In genomic region chr2:121717133-121717532, GRCm38 (mm10) we compare ENCODE assay signal across 16 mouse cellular contexts.
A peak's percentile ranks its signal among the peaks of the same experiment; 100 is the strongest.
DNase-seq lines count a peak whose midpoint lies in the region; ATAC-seq and TF ChIP-seq lines count a peak whose summit lies in the region.
"Had no signal": no experiment of that assay in that cellular context is flagged by ENCODE, and none has a peak within 500 bp of the region (broad histone marks: within the 10 kb centered on the region; RNA-seq: fewer than 3 reads in every experiment).

No protein-coding gene starts in this region.

- peak; percentile 85 for ATAC-seq in common myeloid progenitor, adult 5-6 weeks (replicated peaks; ENCODE audit: low read depth, poor library complexity, severe bottlenecking)
- ATAC-seq in forebrain, postnatal 0 days: peak; percentile 74
- no peak for ATAC-seq in midbrain, embryonic 14.5 days (ENCODE audit: low FRiP score, low TSS enrichment)
- ATAC-seq in megakaryocyte, adult 5-6 weeks (ENCODE audit: poor library complexity, severe bottlenecking): no peak
- ATAC-seq: activated CD4-positive, CD25-positive, alpha-beta regulatory T cell, adult 4 months had no signal

- 0 out of 2 replicates have a peak overlapping the region, but pooled peaks have one; percentile 9 for H3K27ac ChIP-seq in forebrain, postnatal 0 days (ENCODE audit: low read depth, low read length)
- no peak overlapping the region for H3K27ac ChIP-seq in midbrain, embryonic 14.5 days (replicated peaks; ENCODE audit: low read depth, low read length)
- H3K27ac ChIP-seq: embryonic facial prominence, embryonic 15.5 days; heart, embryonic 15.5 days had no signal

- no peaks in the 10 kb centered on the region for H3K27me3 ChIP-seq in forebrain, postnatal 0 days (ENCODE audit: insufficient read depth, low read length)
- no peaks in the 10 kb centered on the region for H3K27me3 ChIP-seq in midbrain, embryonic 14.5 days (ENCODE audit: control insufficient read depth, insufficient read depth, low read length)
- H3K27me3 ChIP-seq: CH12.LX; embryonic facial prominence, embryonic 15.5 days; heart, embryonic 15.5 days had no signal

- TF ChIP-seq CTCF in forebrain, postnatal 0 days (IDR thresholded peaks at IDR 0.05; ENCODE audit: low read depth): no peak

- DNase-seq in layer of hippocampus, adult 11-12 months (ENCODE audit: low spot score): peak; percentile 43
- DNase-seq in layer of hippocampus, postnatal 25 days (ENCODE audit: extremely low spot score in 1 of 2, low spot score in 1 of 2): no peak
- DNase-seq in forebrain, postnatal 0 days: peak; percentile 69
- peak; percentile 67 for DNase-seq in midbrain, embryonic 14.5 days
- no peak for DNase-seq in adrenal gland, adult 8-10 months
- DNase-seq: cerebellum, adult 9-11 months; kidney, postnatal 14 days; liver; lung, embryonic 14.5 days; thymus, postnatal 14 days had no signal

- 38% methylated on average over 3 of the region's 3 CpGs for WGBS in forebrain, postnatal 0 days
- 38% methylated on average over 3 of the region's 3 CpGs for WGBS in midbrain, embryonic 14.5 days

- H3K9me3 ChIP-seq in forebrain, postnatal 0 days (ENCODE audit: low read length): 0 out of 2 replicates have a peak, but pooled peaks cover 3% of the 10 kb centered on the region
- H3K9me3 ChIP-seq in midbrain, embryonic 14.5 days (ENCODE audit: control insufficient read depth, low read length): peaks cover 3% of the 10 kb centered on the region; the same call in 1 of the 2 replicates
- H3K9me3 ChIP-seq: embryonic facial prominence, embryonic 15.5 days; heart, embryonic 15.5 days had no signal

- no peak overlapping the region for H3K4me2 ChIP-seq in forebrain, postnatal 0 days (ENCODE audit: low read depth)
- H3K4me2 ChIP-seq in midbrain, embryonic 14.5 days (ENCODE audit: low read length): no peak overlapping the region
- H3K4me2 ChIP-seq: embryonic facial prominence, embryonic 15.5 days; heart, embryonic 15.5 days; lung, embryonic 14.5 days had no signal

- no peak overlapping the region for H3K9ac ChIP-seq in forebrain, postnatal 0 days
- no peak overlapping the region for H3K9ac ChIP-seq in midbrain, embryonic 14.5 days (replicated peaks; ENCODE audit: low read length)
- H3K9ac ChIP-seq: embryonic facial prominence, embryonic 15.5 days; heart, embryonic 15.5 days; lung, embryonic 14.5 days had no signal

- no peaks in the 10 kb centered on the region for H3K36me3 ChIP-seq in forebrain, postnatal 0 days (ENCODE audit: insufficient read depth)
- no peaks in the 10 kb centered on the region for H3K36me3 ChIP-seq in midbrain, embryonic 14.5 days (ENCODE audit: control insufficient read depth, insufficient read depth, low read length)
- H3K36me3 ChIP-seq: embryonic facial prominence, embryonic 15.5 days; heart, embryonic 15.5 days had no signal

- 0 out of 2 replicates have a peak, but pooled peaks cover 4% of the 10 kb centered on the region for H3K4me1 ChIP-seq in forebrain, postnatal 0 days (ENCODE audit: insufficient read depth)
- peaks cover 10% of the 10 kb centered on the region for H3K4me1 ChIP-seq in midbrain, embryonic 14.5 days (ENCODE audit: control insufficient read depth, insufficient read depth, low read length)
- H3K4me1 ChIP-seq: heart, embryonic 15.5 days had no signal

- no peak overlapping the region for H3K4me3 ChIP-seq in forebrain, postnatal 0 days (ENCODE audit: low read depth, low read length)
- H3K4me3 ChIP-seq in midbrain, embryonic 14.5 days (replicated peaks; ENCODE audit: low read depth, low read length): no peak overlapping the region
- H3K4me3 ChIP-seq: embryonic facial prominence, embryonic 15.5 days; heart, embryonic 15.5 days had no signal

Comparison
In these comparisons a context has a peak if more than half of its experiments do, and no peak if none do; other contexts are left out.
1. DNase-seq: peak in layer of hippocampus, adult 11-12 months (single experiment), forebrain, postnatal 0 days (single experiment) and midbrain, embryonic 14.5 days (single experiment); none in layer of hippocampus, postnatal 25 days (0 of 2) and adrenal gland, adult 8-10 months (single experiment).
2. ATAC-seq: peak in common myeloid progenitor, adult 5-6 weeks (single experiment) and forebrain, postnatal 0 days (single experiment); none in midbrain, embryonic 14.5 days (single experiment) and megakaryocyte, adult 5-6 weeks (single experiment).